Mouse (Mus musculus) erythroblast, embryonic 14.5 days (primary cell): ENCODE data around the gene Dlgap1. TPM values are rescaled to one million over a fixed set of nuclear protein-coding genes. Genes with fewer than 3 reads are reported as not detected.

Experiments
- H3K27me3 ChIP-seq: 2 replicates; pipeline ENCODE4 v1.6.1; 2012; ENCODE audit warnings: inconsistent platforms; ENCODE audit not compliant: control insufficient read depth
- H3K36me3 ChIP-seq: 2 replicates; pipeline ENCODE4 v1.6.1; 2012; ENCODE audit warnings: mild to moderate bottlenecking, inconsistent platforms; ENCODE audit not compliant: control insufficient read depth
- H3K4me1 ChIP-seq: 2 replicates; pipeline ENCODE4 v1.6.1; 2012; ENCODE audit warnings: inconsistent platforms; ENCODE audit not compliant: control insufficient read depth
- H3K4me3 ChIP-seq: replicated peaks from 2 replicates; pipeline ENCODE3; 2012; ENCODE audit warnings: moderate library complexity, mild to moderate bottlenecking, inconsistent platforms
- H3K9me3 ChIP-seq: 2 replicates; pipeline ENCODE4 v1.6.1; 2012; ENCODE audit warnings: low read length, inconsistent platforms, mixed read lengths; ENCODE audit not compliant: control insufficient read depth
- GATA1 ChIP-seq: IDR thresholded peaks from 2 replicates; pipeline ENCODE4 v1.6.1; 2012; ENCODE audit warnings: low read length, inconsistent platforms, mixed read lengths
- TAL1 ChIP-seq: IDR thresholded peaks from 3 replicates; pipeline ENCODE4 v1.6.1; 2012; ENCODE audit warnings: low read length, inconsistent platforms, mixed read lengths
- polyA plus RNA-seq: library from polyadenylated mRNA; stranded (reverse); fragments of >175 nt; gene quantifications from 2 replicates; pipeline ENCODE4 v1.2.3, GENCODE M21; 2012

Gene Dlgap1
- polyA plus RNA-seq, 1 experiment: not detected

- Histone ChIP-seq H3K4me1 (no peaks in the 10 kb centered on the region), H3K36me3 (no peaks in the 10 kb centered on the region), H3K4me3 (no peak overlapping the region), H3K9me3 (peaks cover 7% of the 10 kb centered on the region), H3K27me3 (no peaks in the 10 kb centered on the region)
- TF ChIP-seq GATA1 (no peak), TAL1 (no peak)
Measured at GRCm38 (mm10) chr17:70308364-70309231, 339.7 kb downstream of the Dlgap1 start.

GRCm38 (mm10) chr17:70316327-70316726 lies 347.5 kb downstream of the Dlgap1 start:
- no peak for TF ChIP-seq TAL1
- TF ChIP-seq GATA1: no peak
- no peak overlapping the region for H3K4me3 ChIP-seq
- no peaks in the 10 kb centered on the region for H3K27me3 ChIP-seq
- H3K36me3 ChIP-seq: no peaks in the 10 kb centered on the region
- H3K9me3 ChIP-seq: peaks cover 6% of the 10 kb centered on the region; the same call in 1 of the 2 replicates
- no peaks in the 10 kb centered on the region for H3K4me1 ChIP-seq

- Histone ChIP-seq H3K4me1 (no peaks in the 10 kb centered on the region), H3K9me3 (peaks cover 15% of the 10 kb centered on the region), H3K4me3 (no peak overlapping the region), H3K36me3 (no peaks in the 10 kb centered on the region), H3K27me3 (no peaks in the 10 kb centered on the region)
- TF ChIP-seq TAL1 (no peak), GATA1 (no peak)
Measured at GRCm38 (mm10) chr17:70317779-70318178, 348.9 kb downstream of the Dlgap1 start.

- H3K9me3 ChIP-seq: peaks cover 15% of the 10 kb centered on the region
- no peak overlapping the region for H3K4me3 ChIP-seq
- no peaks in the 10 kb centered on the region for H3K36me3 ChIP-seq
- H3K27me3 ChIP-seq: no peaks in the 10 kb centered on the region
- no peak for TF ChIP-seq TAL1
- TF ChIP-seq GATA1: no peak
- H3K4me1 ChIP-seq: no peaks in the 10 kb centered on the region
Measured at GRCm38 (mm10) chr17:70321976-70322375, 353.1 kb downstream of the Dlgap1 start.

GRCm38 (mm10) chr17:70333440-70333839 lies 364.6 kb downstream of the Dlgap1 start:
- H3K4me1 ChIP-seq: no peaks in the 10 kb centered on the region
- no peaks in the 10 kb centered on the region; the same call in 1 of the 2 replicates for H3K9me3 ChIP-seq
- no peak overlapping the region for H3K4me3 ChIP-seq
- no peaks in the 10 kb centered on the region for H3K36me3 ChIP-seq
- no peaks in the 10 kb centered on the region for H3K27me3 ChIP-seq
- no peak for TF ChIP-seq GATA1
- no peak for TF ChIP-seq TAL1

- Histone ChIP-seq H3K9me3 (no peaks in the 10 kb centered on the region; the same call in 1 of the 2 replicates), H3K36me3 (no peaks in the 10 kb centered on the region), H3K27me3 (no peaks in the 10 kb centered on the region), H3K4me1 (no peaks in the 10 kb centered on the region), H3K4me3 (no peak overlapping the region)
- TF ChIP-seq GATA1 (no peak), TAL1 (no peak)
Measured at GRCm38 (mm10) chr17:70334171-70334570, 365.3 kb downstream of the Dlgap1 start.

- peaks cover under 1% of the 10 kb centered on the region for H3K9me3 ChIP-seq
- no peaks in the 10 kb centered on the region for H3K36me3 ChIP-seq
- TF ChIP-seq TAL1: no peak
- TF ChIP-seq GATA1: no peak
Measured at GRCm38 (mm10) chr17:70339821-70340220, 370.9 kb downstream of the Dlgap1 start.

GRCm38 (mm10) chr17:70341230-70341629 lies 372.4 kb downstream of the Dlgap1 start:
- H3K4me3 ChIP-seq: no peak overlapping the region
- H3K9me3 ChIP-seq: peaks cover 3% of the 10 kb centered on the region
- no peaks in the 10 kb centered on the region for H3K4me1 ChIP-seq
- H3K36me3 ChIP-seq: no peaks in the 10 kb centered on the region
- no peaks in the 10 kb centered on the region for H3K27me3 ChIP-seq
- TF ChIP-seq GATA1 (no peak), TAL1 (no peak)

More at GRCm38 (mm10) chr17:70339821-70340220, 370.9 kb downstream of the Dlgap1 start:
- Histone ChIP-seq H3K27me3 (no peaks in the 10 kb centered on the region), H3K4me1 (no peaks in the 10 kb centered on the region), H3K4me3 (no peak overlapping the region)

- H3K9me3 ChIP-seq: peaks cover 3% of the 10 kb centered on the region
- no peaks in the 10 kb centered on the region for H3K36me3 ChIP-seq
- H3K4me3 ChIP-seq: no peak overlapping the region
- H3K4me1 ChIP-seq: no peaks in the 10 kb centered on the region
- TF ChIP-seq GATA1 (no peak), TAL1 (no peak)
- no peaks in the 10 kb centered on the region for H3K27me3 ChIP-seq
Measured at GRCm38 (mm10) chr17:70341920-70342319, 373.0 kb downstream of the Dlgap1 start.
